Mouse (Mus musculus) ES-E14 (cell line): ENCODE measurements around the gene Dzip1. TPM values are rescaled to one million over a fixed set of nuclear protein-coding genes. Genes with fewer than 3 reads are reported as not detected.

Experiments
- DNase-seq: peaks from one replicate; pipeline ENCODE4 v3.0.0-alpha.2; 2013; ENCODE audit warnings: low read depth, low spot score
- H3K27ac ChIP-seq: 2 replicates; pipeline ENCODE4 v1.5.1; 2012; ENCODE audit warnings: low read depth, mild to moderate bottlenecking, low read length, moderate library complexity, mixed read lengths; ENCODE audit not compliant: poor library complexity, insufficient read depth, severe bottlenecking
- H3K36me3 ChIP-seq: 2 replicates; pipeline ENCODE4 v1.6.1; 2012; ENCODE audit warnings: mild to moderate bottlenecking, low read length, moderate library complexity, mixed read lengths; ENCODE audit not compliant: control insufficient read depth, poor library complexity, insufficient read depth, severe bottlenecking
- H3K4me1 ChIP-seq, 2 experiments: fragments of 150-350 bp in 1 of 2; sonication (generic) in 1 of 2; 2 replicates each; pipeline ENCODE4 v1.6.1; 2012; ENCODE audit warnings: low read length in 2 of 2, mild to moderate bottlenecking in 1 of 2, mixed read lengths in 1 of 2; ENCODE audit not compliant: control insufficient read depth in 2 of 2, insufficient read depth in 2 of 2, poor library complexity in 1 of 2
- H3K4me3 ChIP-seq, 2 experiments: fragments of 150-350 bp in 1 of 2; sonication (generic) in 1 of 2; 2 replicates each; pipeline ENCODE4 v1.5.1; 2012; ENCODE audit warnings: low read length in 2 of 2, low read depth in 1 of 2, mild to moderate bottlenecking in 1 of 2, mixed read lengths in 1 of 2; ENCODE audit not compliant: insufficient read depth in 1 of 2, poor library complexity in 1 of 2, severe bottlenecking in 1 of 2
- H3K9ac ChIP-seq: 2 replicates; pipeline ENCODE4 v1.6.1; 2012; ENCODE audit warnings: low read depth, mild to moderate bottlenecking, low read length, mixed read lengths; ENCODE audit not compliant: poor library complexity, insufficient read depth, severe bottlenecking
- H3K9me3 ChIP-seq: fragments of 150-350 bp; sonication (generic); 2 replicates; pipeline ENCODE4 v1.6.1; 2012; ENCODE audit warnings: low read depth, mild to moderate bottlenecking, low read length; ENCODE audit not compliant: control insufficient read depth, insufficient read depth
- CHD2 ChIP-seq: IDR thresholded peaks from 2 replicates; pipeline ENCODE4 v1.6.1; 2014; ENCODE audit warnings: mild to moderate bottlenecking, low read depth, low read length, inconsistent platforms
- HCFC1 ChIP-seq: IDR thresholded peaks from 2 replicates; pipeline ENCODE4 v1.6.1; 2012; ENCODE audit warnings: low read length, inconsistent platforms, borderline replicate concordance; ENCODE audit not compliant: insufficient read depth
- MAFK ChIP-seq: IDR thresholded peaks from 2 replicates; pipeline ENCODE4 v1.6.1; 2014; ENCODE audit warnings: mild to moderate bottlenecking, low read depth, low read length, inconsistent platforms; ENCODE audit not compliant: insufficient read depth
- ZC3H11A ChIP-seq: IDR thresholded peaks from 2 replicates; pipeline ENCODE4 v1.6.1; 2012; ENCODE audit warnings: low read depth, mild to moderate bottlenecking, inconsistent platforms, low read length, borderline replicate concordance
- ZNF384 ChIP-seq: IDR thresholded peaks from 2 replicates; pipeline ENCODE4 v1.6.1; 2012; ENCODE audit warnings: low read depth, low read length, inconsistent platforms
- in situ Hi-C, 2 experiments: fragments of 600-800 bp; cut with MboI; formaldehyde crosslinking; loops; one replicate each; pipeline ENCODE4 v1.15.1; 2025; ENCODE audit warnings: low sequenced_read_pairs in 2 of 2, inconsistent platforms in 1 of 2; ENCODE audit not compliant: unreplicated experiment in 2 of 2
- total RNA-seq: library from RNA; depleted of rRNA; stranded (reverse); fragments of 300-350 nt; gene quantifications from 2 replicates; pipeline ENCODE4 v1.2.3, GENCODE M21; 2012

Gene Dzip1
- total RNA-seq, 1 experiment, result 6.8 TPM

DNA sequence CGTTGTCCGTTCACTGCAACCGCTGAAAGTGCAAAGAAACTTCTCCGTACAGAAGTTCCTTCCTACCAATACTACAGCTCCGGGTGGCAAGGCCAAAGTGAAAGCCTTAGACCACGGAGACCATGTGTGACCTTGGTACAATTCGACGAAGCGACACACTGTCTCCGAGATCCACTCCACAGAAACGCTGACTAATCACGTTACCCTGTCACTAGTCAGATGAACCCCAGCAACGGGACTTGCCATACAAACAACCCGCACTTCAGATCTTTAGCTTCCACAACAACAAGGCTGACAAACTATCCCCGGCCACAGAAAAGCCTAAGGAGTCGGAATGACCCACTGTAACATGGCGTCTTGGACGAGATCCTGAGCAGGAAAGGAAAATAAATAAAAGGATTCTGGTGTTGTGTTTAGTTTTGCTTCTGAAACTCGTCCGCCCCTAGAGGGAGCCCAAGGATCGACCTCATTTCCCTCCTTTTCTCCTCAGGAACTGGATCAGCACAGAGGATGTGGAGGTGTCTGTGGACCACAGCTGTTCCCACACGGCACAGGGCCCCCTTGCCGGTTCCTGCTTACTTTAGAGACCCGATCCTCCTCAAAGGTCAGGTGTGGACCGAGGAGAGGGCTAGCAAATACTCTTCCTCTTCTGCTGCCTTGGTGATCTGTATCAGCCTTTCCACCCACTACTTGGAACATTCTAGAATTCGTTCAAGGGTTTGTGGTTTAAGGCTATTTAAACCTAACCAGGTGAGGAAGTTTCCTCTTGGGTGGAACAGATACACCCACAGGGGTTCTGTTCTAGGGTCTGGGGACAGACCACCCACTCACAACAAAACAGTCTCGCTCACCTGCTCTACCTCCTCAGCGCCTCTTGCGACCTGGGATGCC, 14.7 kb downstream of the Dzip1 start:
- in situ Hi-C loops, result no loop called here
- Histone ChIP-seq H3K27ac (no peak overlapping the region), H3K36me3 (peaks cover 9% of the 10 kb centered on the region; the same call in 1 of the 2 replicates), H3K4me3 (no peak overlapping the region), H3K9ac (no peak overlapping the region), H3K4me1 (no peaks in the 10 kb centered on the region), H3K9me3 (no peaks in the 10 kb centered on the region)
- DNase-seq, result peak; percentile 43
- TF ChIP-seq HCFC1 (no peak), CHD2 (no peak), MAFK (no peak), ZC3H11A (0 out of 2 replicates have a peak, but pooled peaks have one; percentile 22), ZNF384 (no peak)

GRCm38 (mm10) chr14:118909872-118910271, 15.4 kb downstream of the Dzip1 start:
- TF ChIP-seq MAFK, result no peak
- H3K9ac ChIP-seq, result no peak overlapping the region
- peaks cover 9% of the 10 kb centered on the region; the same call in 1 of the 2 replicates for H3K36me3 ChIP-seq
- in situ Hi-C loops, result no loop called here
- H3K4me1 ChIP-seq, result no peaks in the 10 kb centered on the region
- no peak overlapping the region for H3K4me3 ChIP-seq
- no peak for DNase-seq
- H3K9me3 ChIP-seq, result no peaks in the 10 kb centered on the region
- no peak overlapping the region for H3K27ac ChIP-seq

GRCm38 (mm10) chr14:118907592-118907991, 17.7 kb downstream of the Dzip1 start:
- Histone ChIP-seq H3K9me3 (no peaks in the 10 kb centered on the region), H3K4me3 (no peak overlapping the region), H3K27ac (no peak overlapping the region), H3K9ac (no peak overlapping the region), H3K4me1 (no peaks in the 10 kb centered on the region), H3K36me3 (peaks cover 9% of the 10 kb centered on the region; the same call in 1 of the 2 replicates)
- in situ Hi-C loops, result no loop called here
- TF ChIP-seq MAFK (no peak), ZC3H11A (no peak), HCFC1 (no peak), ZNF384 (no peak), CHD2 (no peak)
- DNase-seq, result no peak

- in situ Hi-C loops, result no loop called here
- Histone ChIP-seq H3K9ac (no peak overlapping the region), H3K9me3 (no peaks in the 10 kb centered on the region), H3K27ac (no peak overlapping the region), H3K4me1 (no peaks in the 10 kb centered on the region), H3K36me3 (peaks cover 8% of the 10 kb centered on the region; the same call in 1 of the 2 replicates), H3K4me3 (no peak overlapping the region)
- no peak for DNase-seq
- TF ChIP-seq CHD2 (no peak), ZNF384 (no peak), HCFC1 (no peak), MAFK (no peak), ZC3H11A (no peak)
Measured at GRCm38 (mm10) chr14:118903867-118904562, 21.2 kb downstream of the Dzip1 start.
